Mouse (Mus musculus): ENCODE measurements around the gene Slco3a1.

Gene Slco3a1

DNA sequence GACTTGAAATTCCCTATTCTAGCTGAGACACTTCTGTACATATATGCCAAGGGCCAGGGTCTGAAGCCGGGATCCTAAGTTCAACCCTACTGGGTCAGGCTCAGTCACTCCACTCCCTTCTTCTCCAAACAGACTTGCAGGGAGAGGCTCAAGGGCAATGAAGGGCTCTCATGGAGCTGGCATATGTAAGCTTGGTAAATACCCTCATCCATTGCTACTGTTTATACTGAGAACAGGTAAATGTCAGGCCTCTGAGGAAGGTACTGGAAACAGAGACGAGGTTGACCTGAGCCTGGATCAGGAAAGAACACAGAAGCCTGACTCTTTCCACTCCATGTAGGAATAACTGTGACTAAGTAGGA is 70.6 kb downstream of the Slco3a1 start:
- DNase-seq: peak; percentile 47

DNA sequence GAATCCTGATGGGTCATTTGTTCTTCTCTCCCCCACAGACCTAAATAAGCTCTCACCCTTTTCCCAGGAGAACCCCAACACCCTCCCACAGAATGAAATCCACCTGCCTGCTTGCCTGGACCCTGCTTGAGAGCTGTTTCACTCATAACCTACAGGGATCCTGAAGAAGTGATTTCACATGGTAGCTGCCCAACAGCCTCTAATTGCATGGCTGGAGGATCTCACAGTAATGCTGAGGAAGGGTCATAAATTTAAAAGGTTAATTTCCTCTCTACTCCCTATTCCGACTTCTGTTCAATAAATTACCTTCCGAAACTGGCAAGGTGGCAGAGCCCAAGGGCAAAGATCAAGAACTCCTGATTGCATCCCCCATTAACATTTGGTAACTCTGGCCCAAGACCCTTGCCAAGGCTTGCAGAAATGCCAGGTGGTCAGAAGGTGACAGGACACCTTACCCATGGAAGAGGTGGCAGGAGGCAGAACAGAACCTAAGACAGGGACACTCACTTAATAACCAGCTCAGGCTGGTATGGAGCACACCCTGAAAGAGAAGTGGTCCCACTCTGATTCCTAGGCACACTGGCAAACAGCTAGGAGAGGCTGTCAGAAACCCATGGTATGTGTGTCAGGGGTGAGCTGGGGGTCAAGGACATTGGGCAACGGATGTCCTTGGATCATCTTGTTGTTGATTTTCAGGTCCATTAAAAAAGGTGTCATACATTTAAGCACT is 71.1 kb downstream of the Slco3a1 start:
- DNase-seq: peak; percentile 6

GRCm38 (mm10) chr7:74471740-74472139 is 82.8 kb downstream of the Slco3a1 start:
- no peak for DNase-seq

GRCm38 (mm10) chr7:74466886-74467285 is 87.7 kb downstream of the Slco3a1 start:
- no peak for DNase-seq

DNA sequence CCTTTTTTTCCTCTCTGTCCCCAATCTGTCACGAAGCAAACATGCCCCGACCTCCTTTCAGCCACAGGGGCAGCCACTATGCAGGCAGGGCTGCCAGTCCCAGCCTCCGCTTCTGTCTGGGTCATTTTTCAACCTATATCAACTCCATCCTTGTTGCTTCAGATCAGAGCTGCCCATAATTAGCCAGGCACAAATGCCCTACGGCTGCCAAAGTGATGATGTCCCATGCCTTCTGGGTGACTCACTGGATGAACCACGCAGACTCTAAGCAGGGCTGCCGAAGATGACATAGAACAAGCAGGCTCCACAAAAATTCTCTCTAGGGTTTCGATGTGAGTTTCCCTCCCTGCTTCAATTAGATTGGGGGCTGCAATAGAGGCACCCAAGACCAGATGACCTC is 89.9 kb downstream of the Slco3a1 start:
- peak; percentile 30 for DNase-seq

DNA sequence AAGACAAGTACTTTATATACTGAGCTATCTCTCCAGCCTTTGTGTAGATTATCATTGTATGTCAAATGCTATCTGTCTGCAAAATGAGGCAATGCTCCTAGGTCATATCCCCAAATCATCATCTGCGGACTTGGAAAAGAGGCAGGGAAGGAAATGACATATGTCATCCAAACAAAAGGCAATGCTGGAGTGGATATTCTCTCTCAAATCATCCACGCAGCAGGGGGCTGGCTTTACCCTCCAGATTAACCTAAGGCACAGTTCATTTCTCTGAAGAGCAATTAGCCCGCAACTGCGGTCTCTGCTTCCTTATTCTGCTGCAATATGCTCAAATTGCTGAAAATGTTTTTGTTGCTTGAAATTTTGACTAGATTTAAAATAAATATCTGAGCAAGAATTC is 92.1 kb downstream of the Slco3a1 start:
- DNase-seq: no peak

- no peak for DNase-seq
Measured at GRCm38 (mm10) chr7:74461736-74462135, 92.8 kb downstream of the Slco3a1 start.

DNA sequence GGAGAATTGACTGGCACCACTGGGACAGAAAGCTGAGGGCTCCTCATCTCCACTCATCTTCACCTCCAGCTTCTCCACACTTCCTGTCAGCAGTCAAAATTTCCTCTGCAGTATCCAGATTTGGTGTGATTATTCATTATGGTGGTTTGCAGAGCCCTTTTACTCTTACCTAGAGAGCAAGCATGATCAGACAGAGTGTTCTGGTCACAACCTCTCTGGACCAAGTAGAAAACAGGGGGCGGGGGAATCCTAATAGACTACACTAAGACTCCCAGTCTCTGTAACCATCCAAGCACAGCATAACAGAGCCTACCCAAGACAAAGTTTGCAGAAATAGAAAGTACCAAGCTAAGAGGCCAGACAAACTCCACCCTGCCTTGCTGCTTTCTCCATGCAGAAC is 93.4 kb downstream of the Slco3a1 start:
- DNase-seq: no peak

GRCm38 (mm10) chr7:74459812-74460211 is 94.8 kb downstream of the Slco3a1 start:
- peak; percentile 77 for DNase-seq

- DNase-seq: peak; percentile 42
Measured at GRCm38 (mm10) chr7:74459277-74459676, 95.3 kb downstream of the Slco3a1 start.

DNA sequence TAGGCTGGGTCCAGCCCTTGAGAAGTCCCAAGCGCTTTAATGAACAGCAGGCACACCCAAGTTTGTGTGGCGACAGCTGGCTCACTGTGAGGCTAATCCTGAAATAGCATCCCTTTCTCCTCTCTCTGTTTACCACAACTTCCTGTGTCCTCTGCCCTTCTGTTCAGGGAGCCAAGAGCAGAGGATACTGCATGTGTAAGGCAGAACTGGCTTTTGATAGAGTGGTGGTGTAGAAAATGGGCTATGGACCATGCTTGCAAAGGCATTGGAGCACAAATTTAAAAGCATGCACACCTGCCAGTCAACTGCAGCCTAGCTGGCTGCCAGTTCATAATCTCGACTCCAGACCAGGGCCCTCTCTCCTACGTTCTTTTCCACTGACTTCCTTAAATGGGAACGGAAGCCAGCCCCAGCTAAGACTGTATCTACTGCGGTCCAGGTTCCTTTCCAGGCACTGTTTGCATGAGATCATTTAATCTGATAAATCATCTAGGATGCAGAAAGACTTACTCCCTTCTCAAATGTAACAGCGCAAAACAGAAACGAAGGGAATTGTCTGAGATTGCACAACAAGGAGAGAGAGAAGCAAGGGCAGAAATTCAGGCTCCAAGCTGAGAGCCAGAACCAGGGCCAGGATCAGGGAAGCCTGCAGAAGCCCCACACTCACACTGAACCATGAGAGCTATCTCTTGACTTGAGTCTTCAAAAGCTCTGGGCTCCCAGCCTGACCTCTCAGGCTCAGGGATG is 95.9 kb downstream of the Slco3a1 start:
- peak; percentile 69 for DNase-seq

DNA sequence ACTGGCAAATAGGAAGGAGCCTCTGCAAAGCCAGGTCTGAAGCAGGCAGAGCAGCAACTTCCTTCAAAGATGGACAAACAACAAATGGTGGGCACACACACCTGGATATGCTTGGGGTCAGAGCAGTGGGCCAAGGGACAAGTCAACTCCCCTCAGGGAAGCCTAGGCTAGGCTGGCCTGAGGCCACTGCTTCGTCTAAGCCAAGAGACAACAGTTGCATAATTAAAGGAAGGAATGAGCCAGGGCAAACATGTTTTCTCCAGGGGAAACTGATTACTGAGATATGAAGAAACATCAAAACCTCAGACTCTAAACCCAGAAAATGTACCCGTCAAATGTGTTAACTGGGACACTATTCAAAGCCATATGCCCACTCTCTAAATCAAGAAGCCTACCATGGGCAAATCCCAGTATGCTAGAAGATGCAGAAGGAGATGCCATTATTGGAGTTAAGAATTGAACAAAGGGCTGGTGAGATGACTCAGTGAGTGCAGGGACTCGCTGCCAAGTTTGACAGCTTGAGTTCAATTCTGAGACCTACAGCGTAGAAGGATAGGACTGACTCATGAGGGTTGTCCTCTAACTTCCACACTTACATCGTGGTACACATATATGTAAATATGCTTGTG is 97.1 kb downstream of the Slco3a1 start:
- peak; percentile 63 for DNase-seq

GRCm38 (mm10) chr7:74456781-74457180 is 97.8 kb downstream of the Slco3a1 start:
- DNase-seq: peak; percentile 62

- no peak for DNase-seq
Measured at GRCm38 (mm10) chr7:74451047-74451446, 103.5 kb downstream of the Slco3a1 start.

GRCm38 (mm10) chr7:74449802-74450201 is 104.8 kb downstream of the Slco3a1 start:
- DNase-seq: no peak

DNA sequence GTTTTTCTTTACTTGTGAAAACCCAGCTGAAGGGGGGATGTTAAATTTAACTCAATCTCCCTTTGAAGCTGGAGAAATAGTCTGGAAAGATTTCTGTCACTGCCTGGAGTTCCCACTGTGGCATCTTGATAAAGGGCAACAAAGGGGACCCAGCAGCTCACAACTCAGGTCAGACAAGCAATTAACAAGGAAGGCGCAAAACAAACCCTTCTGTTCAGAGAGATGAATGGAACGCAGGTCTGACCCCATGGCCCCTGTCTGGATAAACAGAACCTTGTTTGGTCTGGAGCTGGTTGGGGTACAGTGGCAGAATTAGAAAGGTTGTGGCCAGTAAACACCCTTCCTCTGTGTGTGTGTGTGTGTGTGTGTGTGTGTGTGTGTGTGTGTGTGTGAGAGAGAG is 106.8 kb downstream of the Slco3a1 start:
- DNase-seq: no peak

DNA sequence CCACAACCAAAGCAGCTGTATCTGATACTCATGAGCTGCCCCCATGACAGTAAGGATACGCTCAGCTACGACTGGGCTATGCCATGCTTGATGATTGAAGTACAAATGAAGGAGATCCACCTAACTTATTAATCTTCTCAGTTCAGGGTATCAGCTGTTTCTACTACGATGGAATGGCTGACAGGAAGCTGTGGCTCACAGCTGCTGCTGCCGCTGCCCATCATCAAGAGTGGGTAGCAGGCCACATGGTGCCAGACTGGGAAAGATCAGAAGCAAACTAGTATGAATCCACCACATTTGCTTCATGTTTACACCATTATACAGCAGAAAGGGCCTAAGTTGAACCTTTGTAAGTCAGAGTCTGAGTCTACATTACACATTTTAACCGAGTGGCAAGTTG is 109.4 kb downstream of the Slco3a1 start:
- no peak for DNase-seq

DNA sequence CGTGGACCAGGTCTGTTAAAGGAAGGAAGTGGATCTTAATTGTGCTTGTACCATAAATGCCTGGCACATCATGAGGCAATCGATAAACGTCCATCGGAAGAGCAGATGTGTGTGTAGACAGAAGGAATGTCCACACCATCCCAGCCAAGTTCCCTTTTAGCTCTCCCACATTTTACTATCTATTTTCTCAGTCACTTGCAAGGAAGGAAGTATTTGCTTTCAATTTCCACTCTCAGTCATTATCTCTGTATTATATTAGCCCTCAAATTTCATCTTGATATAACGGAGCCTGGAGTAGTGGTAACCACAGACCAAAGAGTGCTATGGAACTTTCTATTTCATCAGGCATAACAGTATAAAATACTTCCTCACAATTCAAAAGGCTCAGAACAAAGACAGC is 112.2 kb downstream of the Slco3a1 start:
- no peak for DNase-seq

DNA sequence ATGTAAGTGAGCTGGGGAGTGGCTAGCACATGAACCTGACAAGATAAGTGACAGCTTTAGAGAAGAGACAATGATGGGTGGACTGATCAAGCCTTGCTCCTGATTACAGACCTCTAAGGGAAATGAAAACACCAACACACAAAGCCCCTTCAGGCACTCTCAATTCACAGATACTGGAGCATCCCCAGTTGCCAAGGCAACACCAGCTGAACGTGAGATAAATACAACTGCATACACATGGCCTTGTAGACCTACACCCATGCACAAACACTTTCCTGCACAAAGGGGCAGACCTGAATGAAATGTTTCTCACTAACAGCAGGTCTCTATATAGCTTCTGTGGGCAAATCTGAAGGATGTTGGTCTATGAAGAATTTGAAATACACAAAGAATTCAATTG is 117.0 kb downstream of the Slco3a1 start:
- DNase-seq: no peak

DNA sequence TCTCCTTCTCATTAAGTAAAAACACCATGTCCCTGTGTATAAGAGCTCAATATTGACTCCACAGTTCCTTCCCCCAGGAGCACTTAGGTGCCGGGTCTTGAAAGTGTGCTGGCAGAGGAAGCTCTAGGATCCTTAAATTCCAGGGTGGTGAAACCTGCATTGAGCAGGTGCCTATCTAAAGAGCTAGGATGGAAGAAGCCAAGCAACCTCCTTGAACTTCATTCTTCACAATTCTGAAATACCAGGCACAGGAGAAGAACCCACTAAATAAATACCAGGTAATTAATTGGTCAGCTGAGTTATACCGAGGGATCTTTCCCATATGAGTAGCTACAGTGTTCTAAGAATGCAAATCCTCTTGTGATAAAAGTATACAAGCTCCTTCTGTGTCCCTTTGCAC is 117.9 kb downstream of the Slco3a1 start:
- no peak for DNase-seq

DNA sequence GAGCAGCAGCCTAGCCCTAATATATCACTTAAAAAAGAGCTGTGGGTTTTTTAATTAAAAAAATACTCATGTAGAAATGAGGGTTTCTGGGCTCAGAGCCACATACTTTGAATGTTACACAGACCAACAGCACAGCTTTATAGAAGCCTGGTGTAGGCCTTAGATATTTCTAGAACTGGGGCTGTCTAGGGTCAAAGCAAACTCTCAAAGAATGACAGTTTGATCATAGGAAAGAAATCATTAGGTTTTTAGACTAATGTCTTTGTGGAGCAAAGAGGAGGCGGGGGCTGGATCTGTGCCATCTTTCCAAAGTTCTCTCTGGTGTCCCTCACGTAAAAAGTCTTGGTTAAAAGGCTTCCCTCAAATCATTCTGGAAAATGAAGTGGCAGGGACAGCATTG is 121.6 kb downstream of the Slco3a1 start:
- DNase-seq: peak; percentile 50

DNA sequence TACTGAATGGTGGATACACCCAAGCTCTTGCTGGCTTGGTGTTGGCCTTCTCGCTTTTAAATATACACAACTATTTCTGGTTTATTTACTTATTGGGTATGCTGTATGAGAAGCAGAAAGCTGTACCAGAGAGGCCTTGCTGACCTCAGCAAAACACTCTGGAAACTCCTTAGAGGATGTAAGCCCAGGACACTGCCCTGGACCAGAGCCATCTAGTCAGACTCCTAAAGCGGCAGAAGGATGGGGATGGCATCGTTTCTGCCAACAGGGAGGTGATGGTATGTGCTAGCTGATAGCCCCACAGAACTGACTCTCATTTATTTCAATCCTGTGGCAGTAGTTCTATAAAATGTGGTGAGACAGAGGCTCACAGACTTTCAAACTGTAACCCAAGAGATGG is 125.3 kb downstream of the Slco3a1 start:
- peak; percentile 36 for DNase-seq

DNA sequence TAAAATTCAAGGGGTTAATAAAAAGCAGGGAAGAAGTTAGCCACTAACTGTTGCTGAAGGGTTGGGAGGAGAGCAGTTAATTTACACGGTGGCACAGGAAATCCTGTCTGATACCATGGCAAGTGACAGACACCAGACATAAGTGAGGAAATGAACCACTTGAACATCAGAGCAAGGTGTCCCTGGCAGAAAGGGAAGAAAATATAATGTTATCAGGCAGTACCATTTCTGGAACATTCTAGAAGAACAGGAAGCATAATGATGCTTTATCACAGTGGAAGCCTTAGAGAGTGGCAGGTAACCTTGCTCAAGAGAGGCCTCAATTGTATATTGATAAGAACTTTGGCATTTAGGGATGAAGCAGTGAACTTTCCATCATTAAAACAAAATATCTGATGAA is 127.4 kb downstream of the Slco3a1 start:
- DNase-seq: no peak

DNA sequence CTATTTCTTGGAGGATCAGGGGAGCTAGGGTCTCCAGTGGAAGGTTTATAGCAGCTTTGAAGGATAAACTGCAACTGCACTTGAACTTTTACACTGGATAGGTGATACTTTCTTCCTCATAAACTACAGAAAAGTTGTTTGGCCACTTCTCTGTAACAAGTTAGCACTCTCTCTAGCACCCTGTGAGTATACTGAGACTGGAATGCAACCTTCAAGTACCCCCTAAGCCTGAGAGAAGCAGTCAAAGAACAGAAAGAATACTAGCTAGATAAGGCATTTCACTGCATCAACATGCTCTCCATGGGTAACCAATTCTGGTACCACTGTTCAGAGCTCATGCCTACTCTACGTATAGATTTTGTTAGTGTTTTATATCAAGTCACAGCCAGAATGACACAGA is 128.6 kb downstream of the Slco3a1 start:
- DNase-seq: no peak
